Mouse (Mus musculus) limb, embryonic 15.5 days (tissue): Measurements from ENCODE around the gene Eef2kmt. TPM values are rescaled to one million over a fixed set of nuclear protein-coding genes. Genes with fewer than 3 reads are reported as not detected.

Experiments
- ATAC-seq: fragments of 200-750 bp; cut with Nextera tagmentation; 2 replicates; pipeline ENCODE4 v1.8.0; 2017; ENCODE audit warnings: low read depth, moderate TSS enrichment; ENCODE audit not compliant: insufficient number of reproducible peaks, low FRiP score, low TSS enrichment
- H3K27ac ChIP-seq: fragments of 300-500 bp; sonication (generic); 2 replicates; pipeline ENCODE4 v1.5.1; 2015; ENCODE audit warnings: moderate library complexity, mild to moderate bottlenecking, inconsistent platforms
- H3K27me3 ChIP-seq: fragments of 300-500 bp; sonication (generic); 2 replicates; pipeline ENCODE4 v1.6.1; 2015; ENCODE audit warnings: inconsistent platforms
- H3K36me3 ChIP-seq: fragments of 300-500 bp; sonication (generic); 2 replicates; pipeline ENCODE4 v1.6.1; 2015; ENCODE audit warnings: inconsistent platforms
- H3K4me1 ChIP-seq: fragments of 300-500 bp; sonication (generic); 2 replicates; pipeline ENCODE4 v1.6.1; 2015; ENCODE audit warnings: inconsistent platforms
- H3K4me2 ChIP-seq: fragments of 300-500 bp; sonication (generic); 2 replicates; pipeline ENCODE4 v1.6.1; 2015; ENCODE audit warnings: mild to moderate bottlenecking, inconsistent platforms
- H3K4me3 ChIP-seq: fragments of 300-500 bp; sonication (generic); 2 replicates; pipeline ENCODE4 v1.5.1; 2015; ENCODE audit warnings: mild to moderate bottlenecking, inconsistent platforms
- H3K9ac ChIP-seq: fragments of 300-500 bp; sonication (generic); 2 replicates; pipeline ENCODE4 v1.6.1; 2015; ENCODE audit warnings: inconsistent platforms
- H3K9me3 ChIP-seq: fragments of 300-500 bp; sonication (generic); 2 replicates; pipeline ENCODE4 v1.6.1; 2016; ENCODE audit warnings: inconsistent platforms
- WGBS: fragments of 180-500 bp; shearing (Covaris S2); methylation state at CpG from one replicate; pipeline ENCODE4 v1.1.7; 2015; 5-methylcytosine and 5-hydroxymethylcytosine counted together
- polyA plus RNA-seq: library from polyadenylated mRNA; unstranded; fragments of >200 nt; fragmentation: Nextera tagmentation; extraction: Ambion mirVana; gene quantifications from 2 replicates; pipeline ENCODE4 v1.2.1, GENCODE M21; 2015

The Eef2kmt gene
- polyA plus RNA-seq, 1 experiment from 2014 or later, result 25.1 TPM

- H3K4me2 ChIP-seq, result no peak overlapping the region
- H3K27me3 ChIP-seq, result 0 out of 2 replicates have a peak, but pooled peaks cover 11% of the 10 kb centered on the region
- no peaks in the 10 kb centered on the region for H3K4me1 ChIP-seq
- 69% methylated on average over 5 of the region's 5 CpGs for WGBS
- H3K9ac ChIP-seq, result no peak overlapping the region
- H3K4me3 ChIP-seq, result no peak overlapping the region
- ATAC-seq, result no peak
- H3K27ac ChIP-seq, result no peak overlapping the region
- no peaks in the 10 kb centered on the region for H3K9me3 ChIP-seq
- no peaks in the 10 kb centered on the region for H3K36me3 ChIP-seq
These were observed 38.2 kb downstream of the Eef2kmt start for GRCm38 (mm10) chr16:5217341-5218133.

GRCm38 (mm10) chr16:5216686-5217085, 39.1 kb downstream of the Eef2kmt start:
- no peaks in the 10 kb centered on the region for H3K4me1 ChIP-seq
- H3K9me3 ChIP-seq, result no peaks in the 10 kb centered on the region
- no peak overlapping the region for H3K27ac ChIP-seq
- H3K27me3 ChIP-seq, result 0 out of 2 replicates have a peak, but pooled peaks cover 11% of the 10 kb centered on the region
- no peak overlapping the region for H3K4me3 ChIP-seq
- WGBS, result 54% methylated on average over 6 of the region's 6 CpGs
- H3K4me2 ChIP-seq, result no peak overlapping the region
- no peak overlapping the region for H3K9ac ChIP-seq
- no peak for ATAC-seq
- H3K36me3 ChIP-seq, result no peaks in the 10 kb centered on the region

GRCm38 (mm10) chr16:5214126-5214525, 41.7 kb downstream of the Eef2kmt start:
- no peak overlapping the region for H3K4me2 ChIP-seq
- no peak overlapping the region for H3K27ac ChIP-seq
- WGBS, result 86% methylated on average over 2 of the region's 2 CpGs
- H3K9me3 ChIP-seq, result no peaks in the 10 kb centered on the region
- no peak overlapping the region for H3K4me3 ChIP-seq
- 0 out of 2 replicates have a peak, but pooled peaks cover 11% of the 10 kb centered on the region for H3K27me3 ChIP-seq
- no peak overlapping the region for H3K9ac ChIP-seq
- no peaks in the 10 kb centered on the region for H3K4me1 ChIP-seq
- H3K36me3 ChIP-seq, result no peaks in the 10 kb centered on the region
- no peak for ATAC-seq

GRCm38 (mm10) chr16:5212150-5212549, 43.6 kb downstream of the Eef2kmt start:
- H3K4me1 ChIP-seq, result no peaks in the 10 kb centered on the region
- no peak overlapping the region for H3K4me3 ChIP-seq
- no peak overlapping the region for H3K27ac ChIP-seq
- H3K9me3 ChIP-seq, result no peaks in the 10 kb centered on the region
- H3K36me3 ChIP-seq, result no peaks in the 10 kb centered on the region
- WGBS, result 79% methylated on average over 3 of the region's 3 CpGs
- no peak for ATAC-seq
- H3K9ac ChIP-seq, result no peak overlapping the region
- no peak overlapping the region for H3K4me2 ChIP-seq
- 0 out of 2 replicates have a peak, but pooled peaks cover 2% of the 10 kb centered on the region for H3K27me3 ChIP-seq

GRCm38 (mm10) chr16:5210365-5210764, 45.4 kb downstream of the Eef2kmt start:
- H3K4me3 ChIP-seq, result no peak overlapping the region
- WGBS, result 53% methylated on average over 2 of the region's 2 CpGs
- H3K36me3 ChIP-seq, result no peaks in the 10 kb centered on the region
- ATAC-seq, result no peak
- no peak overlapping the region for H3K27ac ChIP-seq
- H3K27me3 ChIP-seq, result peaks cover 4% of the 10 kb centered on the region; the same call in 1 of the 2 replicates
- no peak overlapping the region for H3K9ac ChIP-seq
- H3K9me3 ChIP-seq, result no peaks in the 10 kb centered on the region
- no peaks in the 10 kb centered on the region for H3K4me1 ChIP-seq
- no peak overlapping the region for H3K4me2 ChIP-seq

- no peak overlapping the region for H3K9ac ChIP-seq
- no peak for ATAC-seq
- no peak overlapping the region for H3K4me3 ChIP-seq
- peaks cover 4% of the 10 kb centered on the region; the same call in 1 of the 2 replicates for H3K27me3 ChIP-seq
- no peaks in the 10 kb centered on the region for H3K36me3 ChIP-seq
- peaks cover 14% of the 10 kb centered on the region for H3K4me1 ChIP-seq
- H3K9me3 ChIP-seq, result no peaks in the 10 kb centered on the region
- no peak overlapping the region for H3K27ac ChIP-seq
- WGBS, result 64% methylated on average over 5 of the region's 5 CpGs
- H3K4me2 ChIP-seq, result no peak overlapping the region
These were observed 49.7 kb downstream of the Eef2kmt start for GRCm38 (mm10) chr16:5206051-5206450.

- Histone ChIP-seq H3K27me3 (peaks cover 4% of the 10 kb centered on the region; the same call in 1 of the 2 replicates), H3K9ac (no peak overlapping the region), H3K4me3 (no peak overlapping the region), H3K27ac (no peak overlapping the region), H3K4me1 (peaks cover 14% of the 10 kb centered on the region), H3K4me2 (no peak overlapping the region), H3K36me3 (0 out of 2 replicates have a peak, but pooled peaks cover 5% of the 10 kb centered on the region), H3K9me3 (no peaks in the 10 kb centered on the region)
- 79% methylated on average over 5 of the region's 5 CpGs for WGBS
- ATAC-seq, result no peak
These were observed 50.3 kb downstream of the Eef2kmt start for GRCm38 (mm10) chr16:5205431-5205970.

GRCm38 (mm10) chr16:5203668-5204433, 51.9 kb downstream of the Eef2kmt start, which contains the start of gene Nagpa:
Gene Nagpa (minus strand): TSS chr16:5204012.
- peaks cover 4% of the 10 kb centered on the region; the same call in 1 of the 2 replicates for H3K27me3 ChIP-seq
- peak within 1 kb of the TSS; percentile 91 for H3K4me2 ChIP-seq
- H3K9me3 ChIP-seq, result no peaks in the 10 kb centered on the region
- peaks cover 20% of the 10 kb centered on the region; the same call in 1 of the 2 replicates for H3K36me3 ChIP-seq
- H3K9ac ChIP-seq, result peak within 1 kb of the TSS; percentile 53
- no peak within 1 kb of the TSS for H3K27ac ChIP-seq
- ATAC-seq, result peak; percentile 74
- H3K4me3 ChIP-seq, result peak within 1 kb of the TSS; percentile 66
- H3K4me1 ChIP-seq, result peaks cover 14% of the 10 kb centered on the region
- WGBS, result 5% methylated on average over 35 of the region's 40 CpGs

- no peak; the same call in 1 of the 2 replicates for ATAC-seq
- WGBS, result 1% methylated on average over 36 of the region's 36 CpGs
These were observed 52.6 kb downstream of the Eef2kmt start for GRCm38 (mm10) chr16:5203200-5203599.

GRCm38 (mm10) chr16:5202681-5203080, 53.1 kb downstream of the Eef2kmt start:
- no peak overlapping the region for H3K9ac ChIP-seq
- H3K4me2 ChIP-seq, result peak overlapping the region; percentile 91

More at GRCm38 (mm10) chr16:5203200-5203599, 52.6 kb downstream of the Eef2kmt start:
- Histone ChIP-seq H3K4me3 (peak overlapping the region; percentile 66), H3K4me2 (peak overlapping the region; percentile 91), H3K9ac (peak overlapping the region; percentile 53), H3K36me3 (peaks cover 25% of the 10 kb centered on the region; the same call in 1 of the 2 replicates), H3K27me3 (peaks cover 4% of the 10 kb centered on the region; the same call in 1 of the 2 replicates), H3K9me3 (no peaks in the 10 kb centered on the region), H3K4me1 (peaks cover 14% of the 10 kb centered on the region), H3K27ac (no peak overlapping the region)

GRCm38 (mm10) chr16:5195080-5195479, 60.7 kb downstream of the Eef2kmt start:
- no peak overlapping the region for H3K4me3 ChIP-seq
- 28% methylated on average over 6 of the region's 6 CpGs for WGBS
- no peak overlapping the region for H3K9ac ChIP-seq
- no peak overlapping the region for H3K27ac ChIP-seq
- no peak overlapping the region for H3K4me2 ChIP-seq
- ATAC-seq, result no peak
- H3K4me1 ChIP-seq, result no peaks in the 10 kb centered on the region
- no peaks in the 10 kb centered on the region for H3K9me3 ChIP-seq
- peaks cover 19% of the 10 kb centered on the region; the same call in 1 of the 2 replicates for H3K36me3 ChIP-seq
- no peaks in the 10 kb centered on the region for H3K27me3 ChIP-seq

More at GRCm38 (mm10) chr16:5202681-5203080, 53.1 kb downstream of the Eef2kmt start:
- no peaks in the 10 kb centered on the region for H3K9me3 ChIP-seq
- ATAC-seq, result no peak
- WGBS, result 13% methylated on average over 4 of the region's 4 CpGs
- H3K27ac ChIP-seq, result no peak overlapping the region
- peaks cover 14% of the 10 kb centered on the region for H3K4me1 ChIP-seq
- peaks cover 4% of the 10 kb centered on the region; the same call in 1 of the 2 replicates for H3K27me3 ChIP-seq
- peak overlapping the region; percentile 66 for H3K4me3 ChIP-seq
- H3K36me3 ChIP-seq, result peaks cover 25% of the 10 kb centered on the region; the same call in 1 of the 2 replicates
